Mouse (Mus musculus): ENCODE data around the gene Ror1.

The Ror1 gene

DNA sequence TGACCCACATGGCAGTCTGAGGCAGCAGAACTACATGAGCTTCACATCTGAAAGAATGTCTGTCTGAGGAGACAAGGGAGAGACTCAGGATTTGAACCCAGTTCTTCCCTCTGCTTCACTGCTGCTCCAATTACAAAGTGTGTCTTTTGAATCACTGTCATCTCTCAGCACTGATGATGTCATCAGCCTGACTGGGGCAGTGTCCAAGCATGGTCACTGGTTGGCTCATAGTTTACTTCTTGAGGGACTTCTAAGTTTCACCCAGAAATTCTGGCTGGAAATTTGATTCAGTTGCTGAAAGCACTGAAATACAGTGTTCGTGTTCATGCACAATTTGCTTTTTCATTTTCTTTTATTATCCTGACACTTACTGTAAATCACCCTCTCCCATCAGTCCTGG lies 219.5 kb downstream of the Ror1 start:
- no peak for DNase-seq (ENCODE audit: low spot score)

DNA sequence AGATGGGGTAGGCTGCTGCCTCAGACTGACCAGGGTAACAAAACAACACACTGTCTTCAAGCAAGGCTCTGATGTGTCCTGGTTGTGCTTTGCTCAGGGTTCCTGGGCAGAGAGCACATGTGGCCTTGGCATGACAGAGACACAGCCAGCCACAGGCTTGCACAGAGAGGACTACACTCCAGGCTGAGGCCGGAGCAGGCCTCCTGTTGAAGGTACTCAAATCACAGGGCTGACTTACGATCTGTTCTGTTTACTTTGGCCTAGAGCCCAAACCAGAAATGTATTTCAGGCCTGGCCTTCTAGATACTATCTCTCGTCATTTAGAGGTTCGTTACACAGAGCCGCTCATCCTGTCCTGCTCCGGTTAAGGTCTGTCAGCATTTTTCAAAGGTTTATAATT lies 226.2 kb downstream of the Ror1 start:
- no peak for DNase-seq (ENCODE audit: low spot score)

DNA sequence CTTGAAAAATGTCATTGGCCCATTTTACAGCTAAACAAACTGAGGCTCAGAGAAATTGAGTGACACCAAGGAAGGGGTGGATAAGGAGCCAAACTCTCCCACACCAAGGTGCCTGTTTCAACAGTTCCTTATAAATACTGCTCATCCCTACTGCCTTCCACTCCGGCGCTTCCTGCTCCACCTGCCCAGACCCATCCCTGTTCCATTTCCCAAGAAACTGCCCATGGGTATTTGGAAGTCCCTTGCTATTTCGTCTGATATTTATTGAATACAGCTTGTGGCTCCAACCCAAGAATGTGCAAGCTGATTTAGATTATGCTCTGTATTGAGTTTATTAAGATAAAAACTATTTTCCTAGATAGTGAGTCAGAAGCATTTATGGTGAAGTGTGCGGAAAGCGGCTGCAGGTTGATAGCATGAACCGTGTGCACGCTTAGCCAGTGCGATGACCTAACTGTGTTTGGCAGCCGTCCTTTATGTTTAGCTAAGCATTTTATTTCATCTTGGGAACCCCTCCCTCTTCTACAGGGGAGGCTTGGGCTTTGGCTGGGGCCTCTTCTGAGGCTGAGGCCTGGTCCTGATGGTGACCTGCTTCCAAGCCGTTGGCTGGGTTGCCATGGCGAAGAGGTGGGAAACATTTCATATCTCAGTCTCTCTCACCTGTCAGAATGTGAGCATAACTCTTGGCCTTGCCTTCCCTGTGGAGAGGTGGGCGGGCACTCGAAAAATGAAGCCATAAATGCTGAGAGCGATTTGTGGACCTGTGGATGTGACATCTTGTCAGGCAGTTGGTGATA lies 229.3 kb downstream of the Ror1 start:
- DNase-seq (ENCODE audit: low spot score): no peak

DNA sequence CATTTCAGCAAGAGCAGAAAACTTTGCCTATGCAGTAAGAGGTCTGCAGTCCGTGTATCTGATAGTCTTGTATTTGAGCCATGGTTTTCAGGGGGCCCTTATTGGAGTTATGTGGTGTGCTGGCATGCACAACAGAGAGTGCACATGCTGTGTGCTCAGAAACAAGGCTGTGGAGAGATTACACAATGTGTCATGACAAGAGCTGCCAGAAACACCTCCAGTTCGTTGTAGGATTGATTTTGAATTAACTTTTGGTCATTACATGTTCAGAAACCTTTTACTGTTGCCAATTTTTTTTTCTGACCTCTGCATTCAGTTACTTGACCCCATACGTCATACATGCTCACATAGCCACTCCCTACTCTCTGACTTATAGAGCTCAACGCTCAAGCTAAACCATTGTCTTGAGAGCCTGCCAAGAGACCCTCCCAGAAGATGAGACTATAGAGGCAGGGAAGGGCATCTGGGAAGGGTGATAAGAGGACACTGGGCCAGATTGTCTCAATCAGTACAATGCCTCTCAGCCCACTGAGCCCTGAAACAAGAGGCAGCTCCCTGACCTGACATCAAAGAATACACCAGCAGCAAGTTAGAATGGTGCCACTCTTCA lies 232.9 kb downstream of the Ror1 start:
- no peak for DNase-seq (ENCODE audit: low spot score)

DNA sequence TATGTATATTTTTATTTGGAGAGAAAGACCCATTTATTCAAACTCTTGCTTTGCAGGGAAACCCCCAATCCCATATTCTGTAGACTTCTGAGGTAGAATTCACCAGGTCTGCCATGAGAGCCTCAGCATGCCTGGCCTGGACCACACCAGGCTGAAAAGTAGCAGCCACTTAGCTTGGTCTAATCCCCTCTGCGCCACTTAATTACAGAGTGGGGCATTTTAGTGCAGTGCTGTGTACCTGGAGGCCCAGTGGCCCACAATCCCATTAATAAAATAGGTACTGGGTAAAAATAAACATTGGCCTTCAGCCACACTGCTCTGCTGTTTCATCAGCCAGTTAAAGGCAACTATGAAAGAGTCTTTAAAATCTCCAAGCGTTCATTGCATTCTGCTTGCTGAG lies 239.6 kb downstream of the Ror1 start:
- no peak for DNase-seq (ENCODE audit: low spot score)

DNA sequence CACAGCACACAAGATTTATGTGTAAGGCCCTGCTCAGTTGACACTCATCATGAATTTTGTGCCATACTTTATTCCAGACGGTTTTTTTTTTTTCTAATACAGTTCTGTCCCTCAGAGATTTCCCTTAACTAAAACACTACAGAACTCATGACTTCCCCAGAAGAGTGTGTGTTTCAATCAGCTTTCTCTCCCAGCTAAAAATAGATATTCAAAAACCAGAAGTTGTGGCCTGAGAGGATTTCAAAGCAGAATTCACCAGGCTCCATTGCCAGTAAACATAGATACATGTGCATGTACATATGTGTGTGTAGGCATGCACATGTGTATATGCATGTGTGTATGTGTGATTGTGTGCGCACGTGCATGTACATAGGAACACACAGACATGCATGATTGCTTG lies 252.2 kb downstream of the Ror1 start:
- no peak for DNase-seq (ENCODE audit: low spot score)

DNA sequence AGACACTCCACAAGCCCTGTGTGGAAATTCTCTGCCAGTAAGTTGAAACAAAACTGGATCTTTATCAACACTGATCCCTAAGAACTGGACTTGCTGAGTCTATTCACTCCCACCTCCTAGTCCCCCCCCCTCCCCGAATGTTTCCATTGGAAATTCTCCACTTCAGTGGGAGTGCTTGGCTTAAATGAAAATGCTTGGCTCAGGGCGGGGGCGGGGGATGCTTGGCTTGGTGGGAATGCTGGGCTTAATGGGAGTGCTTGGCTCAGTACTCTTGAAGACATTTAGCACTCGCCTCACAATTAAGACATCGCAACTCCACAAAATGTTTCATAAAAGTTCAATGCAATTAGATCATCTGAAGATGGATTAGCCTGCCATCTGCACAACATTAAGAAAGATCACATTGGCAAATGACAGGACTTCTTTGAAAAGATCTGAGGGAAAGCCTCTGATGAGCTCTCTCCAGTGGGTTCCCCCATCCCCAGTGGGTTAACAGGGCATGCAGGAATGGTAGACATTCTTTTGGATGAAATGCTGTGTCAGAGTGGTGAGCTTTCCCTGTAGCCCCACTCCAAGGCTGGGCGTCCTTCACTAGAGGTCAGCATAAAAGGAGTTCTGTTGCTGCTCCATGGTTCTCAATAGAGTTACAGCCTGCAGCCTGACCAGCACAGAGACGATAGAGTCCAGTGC lies 254.7 kb downstream of the Ror1 start:
- no peak for DNase-seq (ENCODE audit: low spot score)

DNA sequence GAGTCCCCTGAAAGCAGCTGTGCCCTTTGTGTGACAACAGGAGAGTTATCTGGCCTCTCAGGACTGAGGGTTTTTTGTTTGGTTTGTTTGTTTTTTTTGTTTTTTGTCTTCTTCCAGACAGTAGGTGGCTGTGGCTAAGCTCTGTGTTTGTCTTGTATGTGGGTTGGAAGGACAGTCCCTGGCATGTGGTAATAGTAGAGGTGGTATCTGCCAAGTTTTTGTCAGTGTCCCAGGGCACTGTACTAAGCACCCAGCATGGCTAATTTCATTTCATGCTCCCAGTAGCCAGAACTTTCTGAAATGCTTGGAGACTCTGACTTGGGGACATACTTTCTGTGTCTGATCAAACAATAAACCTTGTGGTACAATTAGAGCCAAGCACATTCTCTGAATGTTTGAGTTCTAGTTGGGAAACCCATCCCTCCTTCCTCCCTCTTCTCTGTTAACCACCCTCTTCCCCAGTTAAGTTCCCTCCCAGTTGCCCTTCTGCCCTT lies 256.3 kb downstream of the Ror1 start:
- DNase-seq (ENCODE audit: low spot score): no peak

DNA sequence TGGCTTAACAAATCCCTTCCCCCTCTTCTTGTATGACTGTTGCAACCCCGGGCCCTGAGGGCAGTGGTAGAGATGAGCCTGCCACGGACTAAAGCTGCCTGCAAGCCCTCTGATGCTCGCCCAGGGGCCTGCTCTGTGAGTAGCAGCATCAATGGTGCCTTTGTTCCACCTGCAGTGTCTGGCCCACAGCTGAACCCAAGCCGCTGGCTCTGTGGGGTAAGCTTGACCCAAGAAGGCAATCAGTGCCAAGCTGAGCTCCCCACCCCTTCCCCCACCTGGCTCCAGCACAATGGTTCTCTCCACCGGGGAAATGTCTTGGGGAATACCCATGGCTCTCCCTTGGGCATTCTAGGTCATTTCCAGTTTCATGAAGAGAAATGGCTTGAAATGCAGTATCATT lies 260.0 kb downstream of the Ror1 start:
- no peak for DNase-seq (ENCODE audit: low spot score)

DNA sequence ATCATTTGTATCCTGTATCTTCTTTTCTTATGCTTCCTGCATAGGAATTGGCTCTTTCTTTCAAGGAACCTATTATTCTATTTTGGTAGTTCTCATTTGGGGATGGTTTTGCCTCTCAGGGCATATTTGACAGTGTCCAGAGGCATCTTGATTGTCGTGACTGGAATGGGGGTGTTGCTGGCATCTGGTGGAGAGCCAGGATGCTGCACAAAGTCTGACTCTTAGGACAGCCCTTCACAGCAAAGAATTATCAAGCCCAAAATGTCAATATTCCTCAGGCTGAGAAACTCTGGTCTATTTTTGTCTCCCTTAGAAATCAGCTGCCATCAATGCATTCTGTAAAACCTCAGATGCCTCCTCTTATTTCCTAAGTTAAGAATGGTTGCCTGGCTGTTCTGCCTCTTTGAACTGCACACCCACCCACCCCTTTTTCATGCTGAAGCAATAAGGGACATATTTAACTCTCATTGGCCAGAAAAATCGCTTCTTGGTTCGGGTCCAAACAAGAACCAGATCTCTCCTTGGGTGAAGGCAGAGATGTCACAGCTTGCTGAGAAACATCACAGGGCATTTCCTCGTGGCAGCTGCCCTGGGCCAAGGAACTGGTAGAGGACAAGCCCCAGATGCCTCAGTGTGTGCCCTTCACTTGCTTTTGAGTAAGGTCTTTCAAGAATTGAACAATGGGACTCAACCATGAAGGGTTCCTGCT lies 262.4 kb downstream of the Ror1 start:
- no peak for DNase-seq (ENCODE audit: low spot score)

DNA sequence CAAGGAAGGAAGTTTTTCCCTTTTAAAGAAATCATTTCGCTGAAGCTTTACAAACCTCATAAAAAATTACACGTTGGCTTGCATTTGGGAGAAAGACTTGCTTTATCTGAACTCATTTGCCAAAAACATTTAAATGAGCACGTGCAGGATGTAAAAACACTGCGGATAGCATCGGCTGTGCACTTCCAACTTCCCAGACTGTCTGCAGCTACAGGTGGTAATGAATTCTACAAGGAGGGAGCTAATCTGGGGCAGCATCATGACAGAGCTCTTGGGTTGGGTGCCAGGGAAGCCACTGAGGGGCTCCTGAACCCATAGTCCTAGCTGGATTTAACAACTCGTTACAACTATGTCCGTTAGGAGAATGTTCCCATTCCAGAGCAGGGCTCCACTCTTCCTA lies 268.1 kb downstream of the Ror1 start:
- no peak for DNase-seq (ENCODE audit: low spot score)

DNA sequence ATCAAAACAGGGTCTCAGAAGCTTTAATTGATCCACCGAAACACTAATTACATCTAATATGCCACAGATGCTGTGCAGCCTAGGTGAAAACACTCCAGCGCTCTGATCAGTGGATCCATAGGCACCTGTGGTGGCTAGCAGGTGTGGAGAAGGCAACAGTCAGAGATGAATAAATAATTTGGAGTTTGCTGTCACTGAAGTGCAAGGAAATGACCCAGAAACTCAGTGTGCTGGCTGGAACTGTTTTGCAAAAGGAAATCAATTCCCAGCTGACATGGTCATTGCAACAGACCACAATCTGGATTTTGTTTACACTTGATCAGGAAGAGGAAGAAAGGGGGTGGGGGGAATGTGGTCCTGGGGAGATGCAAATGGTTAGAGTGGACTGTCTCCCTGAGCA lies 273.1 kb downstream of the Ror1 start:
- no peak for DNase-seq (ENCODE audit: low spot score)

DNA sequence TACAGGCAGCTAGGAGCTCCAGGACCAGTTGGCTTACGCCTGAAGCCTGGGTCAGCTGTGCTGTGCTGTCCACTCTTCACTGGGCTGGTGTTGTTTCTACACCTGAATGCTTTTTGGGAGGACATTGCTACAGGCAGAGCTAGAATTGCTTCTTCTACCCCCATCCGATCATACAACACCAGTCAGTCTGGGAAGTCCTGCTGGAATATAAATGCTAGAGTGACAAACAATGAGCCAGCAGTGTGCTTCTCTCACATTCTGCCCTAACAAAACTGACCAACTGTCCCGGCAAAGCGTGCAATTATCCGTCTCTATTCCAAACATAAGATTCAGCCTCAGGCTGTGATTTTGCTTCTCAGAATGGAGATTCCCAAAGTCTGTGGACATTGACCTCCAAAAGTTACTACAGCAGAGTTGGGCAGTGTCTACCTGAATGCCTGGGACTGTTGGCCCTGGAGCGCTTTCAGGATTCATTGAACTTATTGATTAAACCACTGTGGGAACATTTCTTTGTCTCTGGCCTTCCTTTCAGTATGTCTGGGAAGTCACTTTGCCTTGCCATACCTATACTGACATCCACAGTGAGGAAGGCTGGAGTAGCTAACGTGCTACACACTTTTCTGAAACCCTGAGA lies 274.1 kb downstream of the Ror1 start:
- DNase-seq (ENCODE audit: low spot score): no peak

DNA sequence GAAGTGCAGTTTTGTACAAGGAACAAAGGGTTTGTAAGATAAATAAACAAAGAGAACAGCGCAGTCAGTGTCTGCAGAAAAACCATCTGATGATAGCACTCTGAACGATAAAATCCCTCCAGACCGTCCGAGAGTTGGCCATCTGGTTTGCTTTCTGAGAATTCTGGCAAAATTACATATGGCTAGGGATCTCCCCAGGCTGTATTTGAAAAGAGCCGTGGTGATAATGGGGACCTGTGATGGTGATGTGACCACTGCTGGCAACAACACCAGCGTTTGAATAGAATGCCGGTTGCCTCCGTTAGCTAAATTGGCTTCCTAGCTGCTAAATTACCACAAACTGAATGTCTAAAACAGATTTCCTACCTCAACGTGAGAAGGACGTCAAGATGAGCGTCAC lies 277.2 kb downstream of the Ror1 start:
- no peak for DNase-seq (ENCODE audit: low spot score)

DNA sequence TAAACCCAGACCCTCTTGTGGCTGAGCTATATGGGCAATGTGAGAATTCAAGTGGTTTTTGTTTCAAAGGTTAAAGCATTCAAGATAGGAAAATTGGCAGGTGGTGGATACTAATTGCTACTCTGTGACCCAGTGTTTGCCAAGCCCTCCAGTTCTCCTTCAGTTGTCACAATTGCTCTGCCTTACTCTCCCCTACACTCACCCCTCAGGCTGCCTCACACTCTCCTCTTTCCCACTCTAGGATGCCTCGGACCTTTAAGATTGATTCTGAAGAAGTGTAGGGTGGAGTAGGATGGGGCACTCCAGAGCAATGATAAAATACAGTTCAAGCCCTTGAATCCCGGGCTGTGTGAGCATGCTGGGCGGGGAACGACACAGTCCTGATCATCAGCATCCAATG lies 278.2 kb downstream of the Ror1 start:
- DNase-seq (ENCODE audit: low spot score): no peak

DNA sequence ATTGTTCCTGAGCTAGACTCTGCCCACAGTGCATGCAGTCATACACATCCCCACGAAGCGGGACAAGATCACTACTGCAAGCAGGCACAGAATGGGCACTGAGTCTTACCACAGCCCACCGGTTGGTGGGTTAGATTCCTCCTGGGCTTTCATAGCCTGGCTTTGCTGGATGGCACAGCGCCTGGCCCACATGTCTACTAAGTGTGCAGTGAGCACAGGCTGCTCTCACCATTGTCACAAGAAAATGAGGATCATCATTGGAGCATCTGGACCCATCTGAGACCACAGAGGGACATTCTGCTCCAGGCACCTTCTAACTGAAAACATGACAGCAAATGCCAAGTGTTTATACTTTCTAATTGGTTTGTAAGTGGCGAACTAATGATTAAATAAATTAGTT lies 279.7 kb downstream of the Ror1 start:
- no peak for DNase-seq (ENCODE audit: low spot score)

DNA sequence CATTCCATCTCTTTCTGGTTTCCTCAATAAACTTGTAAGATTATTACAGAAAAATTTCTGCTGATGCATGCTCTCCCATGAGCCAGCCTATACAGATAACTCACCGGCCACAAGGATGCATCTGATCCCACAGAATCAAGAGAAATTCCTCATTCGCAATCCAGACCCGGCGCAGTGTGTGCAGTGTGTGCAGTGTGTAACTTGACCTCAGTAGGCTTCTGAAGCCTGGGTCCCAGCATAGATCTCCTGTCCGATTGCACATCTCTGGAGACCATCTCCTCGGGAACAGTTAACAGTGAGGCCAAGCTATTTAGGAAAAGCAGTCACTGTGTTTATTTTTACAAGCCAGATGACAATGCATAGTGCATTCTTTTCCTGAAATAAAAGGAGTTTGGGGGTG lies 280.6 kb downstream of the Ror1 start:
- DNase-seq (ENCODE audit: low spot score): no peak

DNA sequence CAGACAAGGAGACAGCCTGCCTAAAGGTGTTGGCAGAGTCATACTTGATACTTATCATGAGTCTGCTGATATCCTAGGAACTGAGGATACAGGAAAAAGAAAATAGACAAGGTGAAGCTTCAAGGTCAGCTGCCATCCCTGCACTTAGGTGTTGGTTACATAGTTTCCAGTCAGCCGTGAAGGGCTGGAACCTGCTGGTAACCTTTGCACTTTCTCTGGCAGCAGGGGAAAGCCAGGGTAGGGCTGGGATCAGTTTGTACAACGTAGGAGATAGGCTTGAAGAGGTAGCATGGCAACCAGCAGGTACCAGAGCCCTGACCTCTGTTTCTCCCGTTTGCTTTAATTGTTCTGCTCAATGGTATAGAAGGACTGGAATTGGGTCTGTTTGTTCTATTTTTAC lies 281.6 kb downstream of the Ror1 start:
- DNase-seq (ENCODE audit: low spot score): no peak

DNA sequence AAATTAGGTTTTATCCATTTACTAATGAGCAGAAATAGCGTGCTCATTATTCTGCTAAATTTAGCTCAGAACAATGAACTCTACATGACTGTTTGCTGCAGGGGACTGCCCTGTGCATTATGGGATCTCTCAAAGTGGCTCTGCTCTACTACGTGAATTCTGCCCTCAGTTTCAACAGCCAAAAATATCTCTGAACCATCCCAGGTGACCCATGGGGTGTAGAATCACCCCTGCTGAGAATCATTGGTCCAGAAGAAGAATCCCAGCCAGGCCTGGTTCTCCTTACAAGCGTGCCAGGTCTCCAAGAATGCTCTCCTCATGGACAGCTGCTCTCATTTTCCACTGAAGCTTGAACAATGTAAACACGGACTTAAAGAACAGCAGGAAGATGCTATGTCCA lies 282.4 kb downstream of the Ror1 start:
- DNase-seq (ENCODE audit: low spot score): no peak

DNA sequence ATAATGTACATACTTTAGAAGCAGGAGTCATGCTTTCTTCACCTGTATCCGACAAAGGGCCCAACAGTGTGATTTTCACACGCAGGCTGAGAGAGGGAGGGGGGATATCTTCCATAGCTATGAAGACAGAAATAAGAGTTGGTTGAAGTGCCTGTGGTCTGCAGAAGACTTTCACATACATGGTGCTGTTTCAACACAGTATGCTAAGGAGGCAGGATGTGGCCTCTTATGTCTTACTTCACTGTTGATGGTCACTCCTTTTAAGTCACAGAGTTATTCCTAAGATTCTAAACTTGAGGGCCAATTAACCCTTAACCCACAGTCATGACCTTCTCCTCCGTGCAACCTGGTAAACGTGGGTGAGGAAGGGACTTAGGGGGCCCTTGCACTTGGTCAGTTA lies 286.2 kb downstream of the Ror1 start:
- DNase-seq (ENCODE audit: low spot score): no peak

DNA sequence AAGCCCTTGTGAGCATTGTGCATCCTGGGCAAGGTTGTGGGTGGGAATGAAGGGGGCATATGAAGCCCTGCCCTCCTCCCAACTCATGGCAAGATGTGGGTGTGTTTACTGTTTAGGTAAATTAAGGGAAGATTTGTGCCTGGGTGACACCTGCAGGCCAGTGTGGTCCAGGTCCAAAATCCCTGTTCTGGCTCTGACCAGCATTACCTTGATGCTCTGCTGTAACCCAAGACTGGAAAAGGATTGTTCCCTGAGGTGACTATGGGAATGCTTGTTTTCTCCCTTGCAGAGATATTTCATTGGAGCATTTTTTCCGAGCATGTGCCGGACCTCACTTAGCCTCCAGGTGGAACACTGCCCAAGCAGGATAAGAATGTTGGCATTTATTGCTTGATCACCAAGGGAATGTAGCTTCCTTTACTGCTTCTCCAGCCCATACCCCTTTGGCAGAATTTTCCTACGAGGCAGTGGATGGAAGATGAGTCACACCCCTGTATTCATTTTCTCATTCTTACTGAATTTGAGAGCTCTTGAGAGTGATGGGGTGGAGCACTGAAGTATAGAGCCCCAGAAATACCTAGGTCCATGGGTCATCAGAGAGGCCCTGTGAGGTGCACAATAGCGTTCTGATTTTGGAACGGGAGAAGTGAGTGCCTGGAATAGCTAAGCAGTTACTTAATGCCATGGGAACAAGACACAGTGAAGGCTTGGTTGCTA lies 290.8 kb downstream of the Ror1 start:
- no peak for DNase-seq (ENCODE audit: low spot score)

DNA sequence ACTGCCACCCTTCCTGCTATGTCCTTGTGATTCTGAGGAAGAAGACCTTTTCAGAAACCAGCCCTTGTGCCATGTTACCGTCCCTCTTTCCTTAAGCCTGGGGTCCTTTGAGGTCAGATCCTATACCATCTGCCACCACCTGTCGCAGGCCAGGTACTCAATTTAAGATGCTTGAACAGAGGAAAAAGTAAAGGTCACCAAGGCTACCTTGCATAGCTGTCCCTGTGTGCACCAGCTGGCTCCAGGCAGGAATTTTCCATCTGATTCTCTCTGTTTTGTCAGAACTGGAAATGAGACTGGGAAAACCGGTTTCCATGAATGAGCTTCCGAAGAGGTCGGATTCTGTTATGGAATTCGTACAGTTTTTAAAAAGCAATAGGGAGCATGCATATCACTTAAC lies 294.8 kb downstream of the Ror1 start:
- no peak for DNase-seq (ENCODE audit: low spot score)
